Mouse (Mus musculus): Measurements from ENCODE around the gene Scn3b.

Gene Scn3b

DNA sequence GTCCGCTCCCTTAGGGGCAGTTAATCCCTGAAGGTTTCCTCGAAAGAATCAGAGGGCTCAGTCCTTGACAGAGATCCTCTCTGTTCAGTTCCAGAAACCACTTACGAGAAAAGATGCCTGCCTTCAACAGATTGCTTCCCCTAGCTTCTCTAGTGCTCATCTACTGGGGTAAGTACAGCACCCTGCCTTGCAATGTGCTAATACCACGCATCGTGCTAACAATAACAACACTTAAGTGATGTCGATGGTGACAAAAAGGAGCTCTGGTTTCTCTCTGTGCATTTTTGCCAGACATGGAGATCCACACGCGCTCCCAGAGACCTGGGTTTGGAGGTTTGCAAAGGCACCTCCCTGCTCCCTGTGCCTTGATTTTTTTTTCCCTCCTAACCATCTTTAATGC lies 863 bp downstream of the Scn3b start:
- no peak for DNase-seq

DNA sequence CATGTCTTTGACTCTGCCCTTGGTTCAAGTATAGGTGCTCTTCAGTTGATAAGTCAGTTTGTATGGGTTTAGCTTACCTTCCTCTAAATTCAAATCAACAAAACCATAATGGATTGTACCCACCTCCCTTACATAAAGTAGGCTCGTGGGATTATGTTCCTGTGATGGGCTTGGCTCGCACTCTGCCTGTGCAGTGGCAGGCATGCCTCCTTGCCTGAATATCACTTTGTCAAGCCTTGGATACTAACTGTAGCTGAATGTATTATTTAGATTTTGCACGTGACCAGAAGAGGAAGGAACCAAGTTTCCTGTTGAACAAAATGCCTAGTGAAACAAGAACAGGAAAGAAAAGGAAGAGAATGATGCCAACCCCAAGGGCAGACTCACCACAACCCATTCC lies 2.1 kb downstream of the Scn3b start:
- DNase-seq: no peak

DNA sequence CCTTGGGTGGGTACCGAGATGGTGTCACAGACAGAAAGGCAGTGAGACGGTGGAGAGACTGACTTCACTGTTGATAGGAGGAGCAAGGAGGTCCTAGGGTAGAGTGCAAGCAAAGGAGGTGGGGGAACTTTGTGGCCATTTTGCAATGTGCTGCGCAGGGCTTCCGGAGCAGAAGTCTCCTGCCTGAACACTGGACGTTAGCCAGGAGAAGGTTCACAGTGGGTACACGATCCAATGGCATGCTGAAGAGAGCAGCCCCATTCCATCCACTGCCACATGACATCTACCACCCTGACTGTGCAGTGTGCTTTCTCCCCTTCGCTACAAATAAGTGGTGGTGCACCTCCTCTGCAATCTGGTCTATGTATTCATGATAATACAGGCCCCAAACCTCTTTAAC lies 3.8 kb downstream of the Scn3b start:
- no peak for DNase-seq

DNA sequence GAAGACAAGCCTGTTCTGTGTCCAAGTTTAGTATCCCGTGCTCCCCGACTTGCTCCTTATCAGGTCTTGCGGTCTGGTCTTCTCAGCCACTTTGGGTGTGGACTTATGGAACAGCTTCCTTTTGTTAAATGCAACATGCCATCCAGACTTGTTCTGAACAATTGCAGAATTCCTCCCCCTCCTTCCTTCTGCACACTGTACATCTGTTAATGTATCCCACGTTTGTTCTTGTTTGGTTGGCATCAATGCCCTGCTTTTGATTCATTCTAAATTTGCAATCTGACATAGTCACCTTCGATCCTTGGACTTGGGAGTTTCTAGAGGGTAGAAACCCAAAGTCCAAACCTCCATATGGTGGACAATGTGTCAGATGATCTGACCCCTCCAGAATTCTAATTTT lies 6.9 kb downstream of the Scn3b start:
- no peak for DNase-seq

DNA sequence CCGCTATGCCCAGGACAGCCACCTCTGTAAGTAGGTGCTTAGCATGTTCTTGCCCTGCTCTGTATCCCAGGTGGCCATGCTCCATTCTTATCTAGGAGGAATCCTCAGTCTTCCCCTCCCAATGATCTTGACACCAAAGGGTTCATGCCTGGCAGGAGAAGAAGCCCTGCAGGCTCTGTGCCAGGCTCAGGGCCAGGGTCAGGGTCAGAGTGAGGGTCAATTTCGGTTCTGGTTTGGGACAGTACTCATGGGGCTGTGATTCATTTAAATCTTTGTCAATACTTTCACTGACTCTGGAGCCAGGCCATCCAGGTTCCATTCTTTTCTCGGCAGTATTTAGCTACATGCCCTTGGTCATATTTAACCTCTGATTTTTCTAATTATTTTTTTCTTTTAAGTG lies 8.7 kb downstream of the Scn3b start:
- DNase-seq: no peak

DNA sequence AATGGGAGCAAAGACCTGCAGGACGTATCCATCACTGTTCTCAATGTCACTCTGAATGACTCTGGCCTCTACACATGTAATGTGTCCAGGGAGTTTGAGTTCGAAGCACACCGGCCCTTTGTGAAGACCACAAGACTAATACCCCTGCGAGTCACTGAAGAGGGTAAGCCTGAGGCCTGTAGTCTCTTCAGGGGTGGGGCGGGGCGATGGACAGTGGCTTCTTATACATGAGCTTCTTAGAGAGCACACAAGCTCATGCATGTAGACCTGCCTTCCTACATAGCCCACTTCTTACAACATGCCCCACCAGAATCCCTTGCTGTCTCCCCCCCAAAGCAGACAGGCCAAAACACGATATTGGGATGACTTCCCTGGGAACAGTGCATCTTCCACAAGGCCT lies 10.4 kb downstream of the Scn3b start:
- no peak for DNase-seq

DNA sequence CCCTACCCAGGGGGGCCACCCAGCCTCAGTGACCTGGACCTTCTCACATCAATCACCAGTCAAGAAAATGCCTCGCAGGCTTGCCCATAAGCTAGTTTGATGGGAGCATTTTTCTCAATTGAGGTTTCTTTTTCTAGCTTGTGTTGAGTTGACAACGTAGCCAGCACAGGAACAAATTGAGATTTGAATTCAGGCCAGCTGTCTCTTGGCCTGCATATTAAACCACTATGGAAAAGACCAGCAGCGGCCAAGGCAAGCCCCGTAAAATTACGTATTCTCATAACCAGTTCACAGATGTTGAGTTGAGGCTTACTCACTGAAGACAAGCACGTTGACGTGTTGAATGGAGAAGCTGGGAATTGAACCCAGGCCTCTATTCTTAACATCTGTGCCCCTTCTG lies 14.0 kb downstream of the Scn3b start:
- no peak for DNase-seq

DNA sequence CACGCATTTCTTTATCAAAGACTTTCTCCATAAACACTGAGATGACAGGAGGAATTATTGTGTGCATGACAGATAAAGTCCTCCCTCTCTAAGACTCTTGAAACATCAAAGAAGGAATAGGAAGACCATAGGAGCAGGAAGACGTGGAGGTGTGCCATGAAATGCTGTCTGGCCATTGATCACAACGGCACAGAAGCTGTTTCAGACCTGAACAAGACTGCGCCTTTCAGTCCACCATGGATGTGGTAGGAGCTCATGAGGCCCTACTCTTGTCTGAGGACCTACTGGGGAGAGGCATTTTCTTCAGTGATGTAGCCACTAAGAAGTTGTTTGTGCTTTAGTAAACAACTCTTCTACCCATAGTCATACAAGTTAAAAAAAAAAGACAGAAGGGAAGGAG lies 23.5 kb downstream of the Scn3b start:
- DNase-seq: no peak

DNA sequence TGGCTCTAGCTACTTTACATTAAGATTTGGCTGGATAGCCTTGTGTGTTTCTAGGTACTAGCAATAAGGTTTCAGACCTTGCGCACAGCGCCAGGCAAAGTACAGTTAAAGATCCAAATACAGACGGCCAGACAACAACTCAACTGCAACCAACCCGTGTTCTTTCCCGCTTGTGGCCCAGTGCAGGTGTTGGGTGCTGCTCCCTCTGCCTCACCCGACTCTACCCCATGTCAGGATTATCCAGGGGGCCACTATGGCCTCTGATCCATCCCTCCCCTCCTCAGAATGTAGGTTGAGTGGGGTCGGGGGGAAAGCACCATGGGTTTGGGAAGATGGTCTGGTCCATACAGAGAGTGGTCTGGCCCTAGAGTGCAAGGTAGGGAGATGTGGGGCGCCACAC lies 24.3 kb downstream of the Scn3b start:
- no peak for DNase-seq

DNA sequence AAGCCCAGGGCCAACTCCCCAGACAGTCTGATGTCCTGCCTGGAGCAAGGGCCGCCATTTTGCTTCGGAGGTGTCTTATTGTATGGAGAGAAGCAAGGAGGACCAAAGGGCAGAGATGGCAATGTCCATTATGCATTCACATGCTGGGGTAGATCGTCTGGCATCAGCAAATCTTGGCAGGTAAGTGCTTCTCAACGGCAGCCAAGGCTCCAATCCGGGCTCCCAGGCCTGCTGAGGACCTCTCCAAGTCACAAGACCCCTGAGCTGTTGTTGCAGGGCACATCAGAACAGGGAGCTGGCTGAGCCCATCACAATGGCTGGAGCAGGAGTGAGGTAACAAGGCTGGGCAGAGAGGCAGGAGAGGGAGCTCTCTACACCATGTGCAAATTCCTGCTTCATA lies 24.7 kb downstream of the Scn3b start:
- DNase-seq: no peak

DNA sequence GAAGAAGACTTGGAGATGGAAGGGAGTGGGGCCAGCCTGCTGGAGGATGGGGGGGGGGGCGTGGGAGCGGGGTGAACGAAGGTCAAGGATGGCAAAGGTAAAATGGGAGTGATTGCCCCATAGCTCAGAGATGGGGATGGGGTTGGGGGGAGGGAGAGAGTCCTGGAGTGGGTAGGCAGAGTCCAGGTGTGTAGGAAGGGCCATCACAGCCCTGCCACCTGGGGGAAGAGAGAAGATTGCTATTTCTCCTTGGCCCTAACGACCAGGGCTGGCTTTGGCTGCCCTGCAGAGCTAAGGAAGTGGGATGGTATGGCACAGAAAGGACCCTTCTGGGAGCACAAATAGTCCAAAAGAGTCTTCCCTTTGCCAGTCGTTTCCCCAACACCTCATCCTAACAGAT lies 25.2 kb downstream of the Scn3b start:
- DNase-seq: no peak

DNA sequence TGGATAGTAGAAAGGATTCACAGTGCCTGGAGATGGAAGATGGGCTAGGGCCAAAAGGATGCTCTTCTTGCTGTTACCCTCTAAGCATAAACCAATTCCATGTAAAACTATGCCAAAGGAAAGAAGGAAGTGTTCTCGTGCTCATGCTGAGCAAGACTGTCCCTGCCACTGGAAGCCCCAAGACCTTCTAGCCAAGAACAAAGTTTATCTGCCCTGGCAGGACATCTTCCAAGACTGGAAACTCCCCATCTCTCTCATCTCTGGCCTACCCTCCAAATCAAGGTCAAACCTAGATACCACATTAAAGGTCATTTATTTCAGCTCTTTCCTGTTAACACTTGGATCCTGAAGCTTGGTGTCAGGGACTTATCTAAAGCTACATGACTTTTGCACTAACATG lies 25.8 kb downstream of the Scn3b start:
- DNase-seq: no peak

DNA sequence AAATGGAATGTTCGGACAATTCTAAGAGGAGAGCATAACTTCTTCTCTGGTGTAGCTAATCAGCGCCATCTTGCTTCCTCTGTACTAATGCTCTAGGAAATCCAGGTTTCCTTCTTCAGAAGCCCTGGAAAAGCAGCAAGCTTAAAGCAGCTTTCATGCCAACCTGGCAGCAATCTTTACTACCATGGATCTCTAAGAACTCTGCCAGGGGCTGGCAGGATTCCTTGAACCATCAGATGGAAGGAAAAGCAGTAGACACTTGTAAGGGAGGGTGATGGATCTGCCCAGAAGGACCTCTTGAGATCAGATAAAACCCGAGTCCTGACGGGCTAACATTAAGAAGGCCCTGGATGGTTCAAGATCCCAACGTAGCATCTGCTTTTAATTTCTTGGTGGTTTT lies 27.2 kb downstream of the Scn3b start:
- DNase-seq: no peak

DNA sequence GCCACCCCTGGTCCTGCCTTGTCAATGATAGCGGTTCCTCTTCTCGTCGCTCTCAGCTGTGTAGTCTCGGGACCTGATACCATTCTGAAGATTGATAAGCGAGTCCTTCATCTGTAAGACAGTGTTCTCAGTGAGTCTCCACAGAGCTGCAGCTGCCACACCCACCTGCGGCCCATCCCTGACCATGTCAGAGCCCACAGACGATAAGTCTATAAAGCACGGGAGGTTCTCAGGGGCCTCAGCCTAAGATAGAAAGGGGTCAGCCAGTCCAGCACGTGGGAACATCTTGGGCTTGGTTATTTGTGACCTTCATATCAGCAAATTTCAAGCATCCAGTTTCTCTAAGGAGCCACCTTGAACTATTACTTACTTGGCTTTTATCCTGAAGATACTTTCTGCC lies 29.0 kb downstream of the Scn3b start:
- no peak for DNase-seq

DNA sequence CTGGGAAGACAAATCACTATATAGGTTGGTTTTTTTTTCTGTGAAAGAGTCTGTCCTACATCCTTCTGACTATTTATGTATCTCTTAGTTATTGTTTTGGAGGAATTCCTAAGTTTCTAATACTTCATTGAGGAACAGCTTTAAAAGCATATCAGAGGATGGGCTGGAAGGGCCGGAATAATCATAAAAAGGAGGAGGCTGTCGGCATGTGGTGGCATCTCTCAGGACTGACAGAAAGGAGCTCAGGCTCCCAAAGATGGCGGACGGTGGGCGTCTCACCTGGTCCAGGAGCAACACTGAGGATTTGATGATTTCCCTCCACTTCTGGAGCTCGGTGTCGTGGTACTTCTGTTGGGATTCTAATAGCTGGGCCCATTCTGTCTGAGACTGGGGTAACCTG lies 30.3 kb downstream of the Scn3b start:
- no peak for DNase-seq

DNA sequence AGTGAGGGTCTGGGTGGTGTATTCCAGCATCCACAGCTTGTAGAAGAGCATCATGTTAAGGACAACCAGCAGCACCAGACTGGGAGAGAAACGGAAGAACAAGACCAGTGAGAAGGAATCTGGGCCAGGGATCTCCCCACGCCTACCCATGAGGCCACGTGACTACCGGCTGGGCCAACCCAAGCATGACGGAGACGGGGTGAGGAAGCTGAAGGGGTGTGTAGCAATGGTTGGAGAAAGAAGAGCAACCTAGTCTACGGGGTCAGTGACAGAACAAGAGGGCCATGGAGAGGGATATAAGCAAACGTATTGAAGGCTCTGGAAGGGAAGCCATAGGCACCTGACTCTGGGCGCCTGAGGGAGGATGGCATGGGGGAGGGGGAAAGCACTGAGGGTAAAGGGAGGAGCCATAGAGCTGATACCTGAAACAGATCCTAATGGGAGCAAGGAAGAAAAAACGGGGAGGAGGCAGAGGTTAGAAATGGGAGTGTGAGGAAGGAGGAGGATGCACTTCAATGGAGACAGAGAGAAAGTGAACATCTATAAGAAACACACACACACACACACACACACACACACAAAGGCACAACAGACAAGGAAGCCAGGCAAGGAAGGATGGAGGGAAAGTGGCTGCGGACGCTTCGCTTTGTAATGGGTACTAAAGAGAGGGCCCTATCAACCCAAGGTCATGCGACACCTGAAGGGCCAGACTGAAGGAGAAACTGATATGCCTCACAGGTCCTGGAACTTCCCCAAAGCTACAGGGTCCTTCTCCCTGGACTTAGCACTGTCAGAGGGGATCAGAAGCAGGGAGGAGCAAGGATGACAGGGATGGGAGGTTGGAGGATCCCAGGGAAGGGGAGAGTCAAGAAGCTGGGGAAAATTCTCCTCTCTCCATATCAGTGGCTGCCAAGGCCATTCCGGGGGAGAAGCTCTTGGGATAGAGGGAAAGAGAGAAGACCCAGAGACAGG lies 31.3 kb downstream of the Scn3b start:
- DNase-seq: no peak

DNA sequence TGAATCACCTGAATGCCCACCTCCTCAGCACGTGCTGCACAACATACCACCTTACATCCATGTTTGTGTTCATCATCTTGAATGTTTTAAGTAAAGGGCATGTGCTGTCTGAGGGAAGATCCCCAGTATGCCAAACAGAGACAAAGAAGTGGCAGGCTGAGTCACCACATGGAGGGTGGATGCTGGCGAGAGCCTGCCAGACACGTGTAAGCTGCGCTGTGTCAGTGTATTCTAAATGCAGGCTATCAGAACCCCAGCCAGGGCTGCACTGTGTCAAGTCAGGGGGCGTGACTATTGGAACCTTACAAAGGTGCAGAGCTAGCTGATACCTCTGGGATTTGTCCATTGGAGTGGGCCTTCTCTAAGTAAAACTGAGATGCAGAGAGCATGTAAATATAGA lies 32.5 kb downstream of the Scn3b start:
- DNase-seq: no peak

DNA sequence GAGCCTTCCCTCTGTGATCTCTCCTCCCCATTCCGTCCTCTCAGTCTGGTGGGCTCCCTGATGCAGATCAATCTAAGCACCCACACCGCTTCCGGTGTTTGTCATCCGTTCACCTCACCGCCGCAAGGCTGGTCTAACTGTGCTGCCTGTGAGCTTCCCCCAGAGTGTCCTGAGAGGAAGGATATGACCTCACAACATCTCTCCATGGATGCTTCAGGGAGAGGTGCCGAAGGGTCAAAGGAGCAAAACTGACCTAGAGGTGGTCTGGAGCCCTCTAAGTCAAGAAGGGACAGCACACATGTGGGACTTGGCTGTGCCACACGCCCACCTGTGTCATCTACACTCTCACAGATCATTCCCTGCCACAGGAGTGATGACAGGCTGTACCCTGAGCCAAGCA lies 33.4 kb downstream of the Scn3b start:
- no peak for DNase-seq

DNA sequence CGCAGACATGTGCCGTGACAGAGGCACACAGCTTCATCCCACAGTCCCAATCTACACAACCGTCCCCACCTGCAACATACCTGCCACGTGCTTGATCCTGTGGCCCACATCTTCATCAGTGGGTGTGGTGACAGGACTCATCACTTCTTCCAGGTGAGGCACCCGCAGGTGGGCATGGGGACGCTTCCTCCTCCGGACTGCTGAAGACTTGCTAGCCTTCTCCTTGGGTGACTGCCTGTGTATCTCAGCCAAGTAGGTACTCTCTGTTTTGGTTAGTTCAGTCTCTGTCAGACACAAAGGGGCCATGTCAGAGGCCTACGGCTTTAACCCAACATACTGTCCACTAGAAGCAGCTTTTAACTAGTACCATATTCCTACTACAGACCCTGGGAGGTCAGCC lies 35.2 kb downstream of the Scn3b start:
- no peak for DNase-seq

DNA sequence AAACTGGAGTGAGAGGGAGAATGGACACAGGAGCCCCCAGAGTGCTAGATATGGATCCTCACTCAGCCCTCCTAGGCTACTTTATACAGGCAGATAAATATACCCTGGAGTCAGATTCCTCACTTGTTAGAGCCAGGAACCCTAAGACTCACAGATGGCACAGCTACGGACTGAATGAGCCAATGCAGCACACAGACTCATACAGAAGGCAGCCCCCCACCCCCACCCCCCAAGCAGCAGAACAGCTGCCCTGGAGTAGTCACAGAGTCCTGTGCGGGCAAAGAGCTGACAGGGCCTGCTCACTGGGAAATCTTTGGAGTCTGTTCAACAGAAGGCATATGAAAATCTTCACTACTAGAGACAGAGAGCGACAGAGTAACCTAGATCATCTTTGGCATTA lies 38.3 kb downstream of the Scn3b start:
- no peak for DNase-seq

DNA sequence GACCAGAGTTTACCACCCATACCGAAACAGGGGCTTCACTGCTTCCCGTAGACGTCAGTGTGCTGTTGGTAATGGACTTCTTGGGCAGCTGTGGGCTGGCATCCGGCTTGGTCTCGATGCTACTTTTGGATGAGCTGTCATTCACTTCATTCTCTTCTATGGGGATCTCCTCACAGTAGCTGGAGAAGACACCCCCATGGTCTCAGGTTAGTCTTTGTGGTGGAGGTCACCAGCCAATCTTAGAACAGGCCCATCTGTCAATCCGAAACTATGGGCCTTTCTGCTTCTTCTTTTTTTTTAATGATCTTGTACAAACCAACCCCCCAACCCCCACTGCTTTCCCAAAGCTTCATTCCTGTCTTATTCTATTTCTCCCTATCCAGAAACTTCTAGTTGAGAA lies 40.9 kb downstream of the Scn3b start:
- no peak for DNase-seq

DNA sequence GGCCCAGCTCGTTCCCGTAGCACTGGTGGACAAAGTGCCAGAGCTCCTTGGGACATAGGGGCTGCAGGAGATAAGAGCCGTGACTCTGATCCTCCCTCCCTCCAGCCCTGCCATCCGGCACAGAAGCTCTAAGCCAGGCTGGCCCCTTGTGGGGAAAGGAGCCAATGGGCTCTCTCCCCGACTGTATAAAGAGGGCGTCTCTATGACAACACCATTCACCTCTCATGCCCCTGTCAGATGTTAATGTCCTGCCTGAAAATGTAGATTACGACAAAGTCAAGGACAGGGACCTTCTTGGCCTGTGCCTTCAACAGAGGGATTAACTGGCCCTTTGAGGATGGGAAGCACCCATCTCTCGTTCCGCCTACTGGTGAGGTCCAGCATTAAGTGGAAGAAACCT lies 42.8 kb downstream of the Scn3b start:
- no peak for DNase-seq

DNA sequence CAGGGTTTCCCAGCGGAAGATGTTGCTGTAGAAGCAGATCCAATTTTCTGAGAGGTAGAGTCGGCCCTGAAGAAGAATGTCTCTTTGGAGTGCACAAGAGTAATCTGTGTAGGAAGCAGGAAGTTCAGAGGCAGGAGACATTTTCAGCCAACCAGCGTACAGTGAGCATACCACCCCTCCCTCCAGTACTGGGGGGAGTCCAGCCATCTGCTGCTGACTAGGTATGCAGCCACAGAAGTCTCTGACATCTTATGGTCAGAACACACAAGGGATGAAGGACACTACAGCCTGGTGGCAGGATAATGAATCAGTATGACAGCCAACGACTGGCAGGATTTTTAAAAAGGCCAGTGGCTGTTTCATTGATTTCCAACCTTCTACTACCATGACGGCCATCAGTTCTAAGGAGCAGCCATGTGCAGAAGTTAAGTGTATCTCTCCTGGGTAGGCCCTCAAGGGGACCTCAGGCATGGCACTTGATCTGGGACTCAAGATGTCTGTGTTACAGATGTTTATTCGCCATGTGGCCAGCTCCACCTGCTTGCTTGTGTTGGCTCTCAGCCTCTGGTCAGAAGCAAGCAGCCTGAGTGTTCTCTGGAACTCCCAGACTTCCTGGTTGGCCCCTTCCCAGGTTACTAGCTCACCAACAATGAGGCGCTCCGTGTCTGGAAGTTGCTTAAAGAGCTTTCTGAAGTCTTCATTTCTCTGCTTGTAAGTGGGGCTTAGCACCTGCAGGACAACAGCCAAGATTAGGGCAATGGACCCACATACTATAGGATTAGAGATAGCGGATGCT lies 48.0 kb downstream of the Scn3b start:
- peak; percentile 33 for DNase-seq

DNA sequence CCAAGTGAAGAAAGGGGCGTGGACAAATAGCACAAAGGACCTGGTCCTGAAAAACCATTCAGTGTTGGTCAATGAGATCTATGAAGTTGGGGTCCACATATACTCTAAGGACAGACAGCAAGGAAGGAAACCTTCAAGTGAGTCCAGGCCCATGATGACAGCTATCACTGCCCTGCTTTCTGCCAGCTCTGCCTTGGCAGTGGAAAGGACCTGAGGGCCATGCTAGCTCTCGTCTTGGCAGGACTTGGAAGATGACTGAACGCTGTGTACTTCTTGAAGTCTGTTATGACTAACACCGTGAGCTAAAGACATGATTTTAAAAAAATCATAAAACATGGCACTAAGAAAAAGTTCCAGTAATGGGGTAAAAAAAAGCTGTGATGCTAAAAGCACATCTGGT lies 48.7 kb downstream of the Scn3b start:
- DNase-seq: no peak

Measured in kidney, postnatal 10 days (tissue).